Mouse (Mus musculus): Measurements from ENCODE around the gene 9530077C05Rik.
A peak's percentile ranks its signal among the peaks of the same experiment; 100 is the strongest.

9530077C05Rik gene

GRCm38 (mm10) chr9:22457142-22457835 is 46.0 kb downstream of the 9530077C05Rik start:
- DNase-seq (ENCODE audit: low read depth, low spot score) = peak; percentile 10

GRCm38 (mm10) chr9:22461946-22462345 is 50.6 kb downstream of the 9530077C05Rik start:
- DNase-seq (ENCODE audit: low read depth, low spot score) = no peak

DNA sequence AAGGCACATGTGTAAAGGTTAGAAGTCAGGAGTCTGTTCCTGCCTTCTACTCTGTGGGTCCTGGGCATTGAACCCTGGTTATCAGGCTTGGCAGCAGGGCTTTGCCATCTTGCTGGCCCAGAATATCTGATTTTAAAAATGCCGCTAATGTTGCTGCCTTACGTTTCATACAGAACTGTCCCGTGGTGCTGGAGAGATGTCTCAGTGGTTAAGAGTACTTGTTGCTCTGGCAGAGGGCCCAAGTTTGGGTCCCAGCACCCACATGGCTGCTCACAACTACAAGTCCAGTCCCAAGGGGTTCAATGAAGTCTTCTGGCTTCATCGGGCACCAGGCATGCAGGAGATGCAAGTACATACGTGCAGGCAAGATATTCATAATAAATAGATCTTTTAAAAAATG is 54.9 kb downstream of the 9530077C05Rik start:
- no peak for DNase-seq (ENCODE audit: low read depth, low spot score)

- DNase-seq (ENCODE audit: low read depth, low spot score) = peak; percentile 78
Observed at GRCm38 (mm10) chr9:22467371-22468169, 56.3 kb downstream of the 9530077C05Rik start.

DNA sequence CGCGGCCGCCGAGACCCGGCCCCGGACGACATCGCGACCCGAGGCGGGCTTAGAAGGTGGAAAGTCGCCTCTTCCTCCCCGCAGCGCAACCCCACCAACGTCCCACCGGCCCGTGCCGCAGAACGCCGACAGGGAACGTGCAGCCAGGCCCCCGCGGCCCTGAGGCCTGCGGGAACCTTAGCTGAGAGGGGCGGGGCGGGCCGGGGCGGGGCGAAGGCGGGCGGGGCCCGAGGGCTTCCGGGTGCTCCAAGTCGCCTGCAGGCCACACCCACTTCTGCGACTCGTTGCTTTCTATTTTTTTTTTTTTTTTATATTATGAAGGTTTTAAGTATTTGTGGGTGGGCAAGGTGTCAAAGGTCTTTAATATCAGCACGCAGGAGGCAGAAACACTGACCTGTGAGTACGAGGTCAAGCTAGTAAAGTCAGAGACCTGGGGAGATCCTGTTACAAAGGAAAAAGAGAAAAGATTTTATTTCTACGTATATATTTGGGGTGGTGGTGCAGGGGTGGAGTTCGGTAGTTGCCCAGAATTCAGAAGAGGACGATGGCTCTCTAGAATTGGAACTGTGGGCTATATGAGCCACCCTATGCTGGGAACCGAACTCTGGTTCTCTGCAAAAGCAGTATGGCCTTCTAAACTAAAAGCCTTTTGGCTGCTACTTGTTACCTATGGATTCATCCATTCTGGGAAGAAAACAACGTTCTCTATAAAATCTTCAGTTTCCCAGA is 57.0 kb downstream of the 9530077C05Rik start:
- peak; percentile 86 for DNase-seq (ENCODE audit: low read depth, low spot score)

DNA sequence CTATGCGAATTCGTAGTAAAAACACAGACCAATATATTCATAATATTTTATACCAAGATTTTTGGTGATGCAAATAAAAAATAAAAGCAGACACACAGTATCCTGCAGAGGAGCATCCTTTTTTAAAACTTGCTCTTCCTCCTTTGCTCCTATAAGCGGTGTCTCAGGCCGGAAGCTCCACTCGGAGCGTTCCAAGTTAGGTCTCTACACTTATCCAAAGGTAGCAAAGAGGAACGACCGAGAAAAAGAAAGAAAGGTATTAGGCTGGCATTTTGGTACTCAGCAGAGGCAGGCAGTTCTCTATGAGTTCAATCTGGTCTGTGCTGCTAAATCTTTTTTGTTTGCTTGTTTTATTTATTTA is 57.6 kb downstream of the 9530077C05Rik start:
- peak; percentile 15 for DNase-seq (ENCODE audit: low read depth, low spot score)

DNA sequence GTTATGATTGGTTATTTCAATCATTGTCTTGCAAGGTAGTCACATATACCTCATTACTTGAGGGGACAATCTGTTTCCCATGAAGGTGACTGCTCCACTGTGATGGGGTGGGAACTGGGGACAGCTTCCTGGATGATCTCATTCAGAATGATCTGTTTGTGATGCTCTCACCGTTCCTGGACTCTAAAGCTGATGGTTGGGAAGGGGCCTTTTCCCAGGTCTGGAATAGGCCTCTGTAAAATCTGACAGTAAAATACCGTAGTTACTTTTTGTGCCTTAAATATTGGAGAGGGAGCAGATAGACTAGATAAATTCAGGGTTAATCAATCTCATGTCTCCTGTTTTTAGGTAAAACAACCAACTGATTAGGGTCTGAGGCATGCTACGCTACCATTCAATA is 58.3 kb downstream of the 9530077C05Rik start, which contains the start of gene Rp9:
Gene Rp9 (minus strand): TSS at position 101 of the 400 bp plus-strand sequence.
- no peak for DNase-seq (ENCODE audit: low read depth, low spot score)

DNA sequence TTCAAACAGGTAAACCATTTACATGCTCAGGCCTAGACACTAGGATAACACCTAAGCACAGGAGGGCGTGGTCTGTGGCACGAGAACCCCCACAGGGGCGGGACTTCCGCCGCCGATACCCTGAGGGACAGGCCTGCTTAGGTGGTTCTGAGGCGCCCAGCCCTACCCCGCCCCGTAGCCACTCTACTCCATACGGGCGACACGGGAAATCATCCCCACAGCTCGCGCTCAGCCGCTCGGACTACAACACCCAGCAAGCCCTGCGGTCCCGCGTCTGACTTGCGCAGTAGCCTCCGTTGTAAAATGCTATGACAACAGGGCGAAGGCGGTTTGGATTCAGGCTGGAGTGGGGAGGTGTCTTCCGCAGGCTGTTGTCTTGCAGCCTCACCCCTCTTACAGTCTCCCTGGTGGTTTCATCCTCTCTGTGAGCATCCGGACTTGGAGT is 64.1 kb downstream of the 9530077C05Rik start, which contains the start of gene Bbs9:
Gene Bbs9 (plus strand): TSS at position 292 of the 445 bp plus-strand sequence.
- peak; percentile 89 for DNase-seq (ENCODE audit: low read depth, low spot score)

DNA sequence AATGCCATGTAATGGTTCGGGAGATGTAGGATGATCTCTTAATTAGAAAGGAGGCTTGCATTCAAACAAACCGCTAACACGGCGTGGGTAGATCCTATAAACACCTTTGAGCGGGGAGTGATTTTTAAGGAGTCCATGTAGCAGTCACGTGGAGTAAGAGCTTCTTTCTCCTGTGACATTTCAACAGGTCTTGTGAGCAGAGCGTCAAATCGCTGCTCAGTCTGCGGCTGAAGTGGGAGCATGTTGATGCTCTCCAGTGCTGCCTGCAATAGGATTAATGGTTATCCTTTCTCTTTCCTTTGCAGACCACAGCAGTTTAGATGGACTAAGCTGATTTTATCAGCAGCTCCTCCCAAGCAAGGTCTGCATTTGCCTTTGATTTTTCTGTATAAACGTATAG is 65.0 kb downstream of the 9530077C05Rik start:
- DNase-seq (ENCODE audit: low read depth, low spot score) = peak; percentile 12

GRCm38 (mm10) chr9:22478946-22479345 is 67.6 kb downstream of the 9530077C05Rik start:
- no peak for DNase-seq (ENCODE audit: low read depth, low spot score)

- no peak for DNase-seq (ENCODE audit: low read depth, low spot score)
Observed at GRCm38 (mm10) chr9:22483866-22484561, 72.7 kb downstream of the 9530077C05Rik start.

DNA sequence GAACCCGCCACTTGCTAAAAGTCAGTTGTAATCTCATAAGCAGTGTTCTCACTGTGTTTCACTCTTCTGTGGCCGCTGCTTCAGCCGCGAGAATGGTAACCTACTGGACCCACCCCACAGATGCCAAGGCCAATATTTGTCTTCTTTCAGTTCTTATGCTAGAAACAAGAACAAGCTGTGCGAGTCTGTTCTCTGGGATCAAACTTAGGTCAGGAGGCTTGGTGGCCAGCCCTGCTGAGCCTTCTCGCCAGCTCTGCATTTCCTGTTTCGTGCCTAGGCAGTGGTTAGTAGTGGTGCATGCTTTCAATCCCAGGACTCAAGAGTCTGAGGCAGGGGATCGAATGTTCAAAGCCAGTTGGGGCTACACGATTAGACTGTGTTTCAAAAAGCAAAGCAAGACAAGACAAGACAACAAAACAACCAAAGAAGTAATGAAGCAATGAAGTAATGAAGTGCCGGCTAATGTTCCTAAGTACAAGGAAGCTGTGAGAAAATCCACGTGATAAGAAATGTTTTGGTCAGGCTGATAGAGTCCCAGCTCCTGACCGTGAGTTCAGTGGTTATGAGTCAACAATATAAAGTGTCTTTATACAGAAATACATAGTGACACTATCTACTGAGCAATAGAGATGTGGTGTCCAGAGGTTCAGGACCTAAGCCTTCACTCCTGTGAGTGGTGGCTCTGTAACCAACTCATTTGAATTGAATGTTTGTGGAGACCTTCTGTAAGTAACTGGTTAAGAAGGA is 73.4 kb downstream of the 9530077C05Rik start:
- no peak for DNase-seq (ENCODE audit: low read depth, low spot score)

- DNase-seq (ENCODE audit: low read depth, low spot score) = no peak
Observed at GRCm38 (mm10) chr9:22486211-22486610, 74.9 kb downstream of the 9530077C05Rik start.

DNA sequence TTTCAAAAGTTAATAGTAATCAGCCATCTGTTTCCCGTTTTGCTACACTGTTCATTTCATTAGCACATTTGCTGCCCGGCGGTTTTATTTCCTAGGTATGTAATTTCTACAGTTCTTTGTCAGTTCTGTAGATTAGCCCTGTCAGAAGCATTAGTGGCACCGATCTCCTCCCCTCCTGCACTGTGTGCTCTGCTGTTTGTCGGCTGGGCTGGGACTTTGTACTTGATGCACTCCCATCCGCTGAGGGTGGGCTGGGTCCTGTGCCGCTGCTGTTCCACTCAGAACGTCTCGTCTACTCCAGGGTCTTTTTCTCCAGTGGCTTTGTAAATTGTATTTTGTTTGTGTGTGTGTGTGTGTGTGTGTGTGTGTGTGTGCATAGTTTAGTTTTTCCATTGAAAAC is 77.7 kb downstream of the 9530077C05Rik start:
- no peak for DNase-seq (ENCODE audit: low read depth, low spot score)
